Mouse (Mus musculus) brain, embryonic 14.5 days (tissue): ENCODE results near the gene Cep131. TPM values are rescaled to one million over a fixed set of nuclear protein-coding genes. Genes with fewer than 3 reads are reported as not detected.
A peak's percentile ranks its signal among the peaks of the same experiment; 100 is the strongest.

Experiments used
- DNase-seq: peaks from one replicate; pipeline ENCODE4 v3.0.0-alpha.2; 2011; ENCODE audit warnings: low read depth
- CTCF ChIP-seq: fragments of 200-500 bp; IDR thresholded peaks from 2 replicates; pipeline ENCODE4 v1.5.1; 2012; ENCODE audit warnings: inconsistent platforms, mild to moderate bottlenecking, moderate library complexity, borderline replicate concordance; ENCODE audit not compliant: insufficient read depth, insufficient read length; ENCODE audit errors: extremely low read depth
- POLR2A ChIP-seq: fragments of 200-500 bp; IDR thresholded peaks from 2 replicates; pipeline ENCODE4 v1.6.1; 2012; ENCODE audit warnings: mild to moderate bottlenecking, inconsistent platforms, borderline replicate concordance; ENCODE audit not compliant: poor library complexity, insufficient read depth, insufficient read length, severe bottlenecking; ENCODE audit errors: extremely low read depth
- polyA plus RNA-seq: library from polyadenylated mRNA; depleted of rRNA; stranded (reverse); fragments of >200 nt; gene quantifications from 2 replicates; pipeline ENCODE4 v1.2.3, GENCODE M21; 2012

Gene Cep131
- polyA plus RNA-seq, 1 experiment, result 43.3 TPM

- DNase-seq, result peak; percentile 40
- TF ChIP-seq POLR2A (no peak), CTCF (no peak)
Observed at GRCm38 (mm10) chr11:120085891-120086627, 568 bp downstream of the Cep131 start.

- no peak for DNase-seq
- no peak for TF ChIP-seq POLR2A
- no peak for TF ChIP-seq CTCF
Observed at GRCm38 (mm10) chr11:120080282-120080681, 6.3 kb downstream of the Cep131 start.

GRCm38 (mm10) chr11:120076191-120076590, 10.4 kb downstream of the Cep131 start:
- DNase-seq, result no peak
- TF ChIP-seq CTCF (no peak), POLR2A (no peak)

GRCm38 (mm10) chr11:120072986-120073647, 13.5 kb downstream of the Cep131 start:
- TF ChIP-seq CTCF (no peak), POLR2A (no peak)
- DNase-seq, result no peak

GRCm38 (mm10) chr11:120071731-120072320, 14.8 kb downstream of the Cep131 start:
- TF ChIP-seq POLR2A (no peak), CTCF (no peak)
- DNase-seq, result no peak

- TF ChIP-seq POLR2A (no peak), CTCF (no peak)
- no peak for DNase-seq
Observed at GRCm38 (mm10) chr11:120071065-120071464, 15.6 kb downstream of the Cep131 start.

- DNase-seq, result no peak
- TF ChIP-seq CTCF, result no peak
- no peak for TF ChIP-seq POLR2A
Observed at GRCm38 (mm10) chr11:120070286-120070930, 16.2 kb downstream of the Cep131 start.

- no peak for DNase-seq
- TF ChIP-seq POLR2A (no peak), CTCF (no peak)
Observed at GRCm38 (mm10) chr11:120069261-120069660, 17.4 kb downstream of the Cep131 start.

GRCm38 (mm10) chr11:120067834-120068233, 18.8 kb downstream of the Cep131 start:
- peak; percentile 19 for DNase-seq
- peak; percentile 26; the same call in 1 of the 2 replicates for TF ChIP-seq CTCF
- no peak for TF ChIP-seq POLR2A

- peak; percentile 55 for DNase-seq
- TF ChIP-seq POLR2A, result no peak
- peak; percentile 76 for TF ChIP-seq CTCF
Observed at GRCm38 (mm10) chr11:120065291-120065690, 21.3 kb downstream of the Cep131 start.

- DNase-seq, result no peak
- TF ChIP-seq POLR2A (no peak), CTCF (no peak)
Observed at GRCm38 (mm10) chr11:120064668-120065040, 22.0 kb downstream of the Cep131 start.

- TF ChIP-seq POLR2A (no peak), CTCF (no peak)
- no peak for DNase-seq
Observed at GRCm38 (mm10) chr11:120064006-120064667, 22.5 kb downstream of the Cep131 start.
